Mouse (Mus musculus): ENCODE results near the gene Amy2a2. TPM values are rescaled to one million over a fixed set of nuclear protein-coding genes. Genes with fewer than 3 reads are reported as not detected.

Amy2a2 gene
- polyA plus RNA-seq (2017; shearing (Covaris generic)) = not detected

GRCm38 (mm10) chr3:113356558-113356957 is at the start of gene Amy2a2:
Amy2a2 (minus strand) TSS chr3:113356658.

GRCm38 (mm10) chr3:113323952-113324351 is 32.5 kb downstream of the Amy2a2 start, which contains the start of gene Amy2a3:
Amy2a3 (minus strand) TSS chr3:113324052.

Other genes with a start within 250 kb of the Amy2a2 start
- not detected for gene Amy2a5, start 97.8 kb downstream of the Amy2a2 start, polyA plus RNA-seq (2017; shearing (Covaris generic))
- gene Amy2a4, start 65.2 kb downstream of the Amy2a2 start, polyA plus RNA-seq (2017; shearing (Covaris generic)) = not detected
- gene Amy2a3, start 32.6 kb downstream of the Amy2a2 start, polyA plus RNA-seq (2017; shearing (Covaris generic)) = not detected
- not detected for gene Amy2a1, start 175.8 kb upstream of the Amy2a2 start, polyA plus RNA-seq (2017; shearing (Covaris generic))